Mouse (Mus musculus) embryonic facial prominence, embryonic 10.5 days (tissue): ENCODE measurements at regions not wholly inside any gene's neighbourhood (a gene's known extent, or its start where the extent isn't known, plus 50 kb on each side); places are given as distances from the start of the nearest gene placed in this dataset.

ENCODE experiments used
- DNase-seq: peaks from one replicate; pipeline ENCODE4 v3.0.0-alpha.2; 2017; ENCODE audit warnings: low spot score
- H3K27ac ChIP-seq: fragments of 300-500 bp; sonication (generic); replicated peaks from 2 replicates; pipeline ENCODE4 v1.5.1; 2016; ENCODE audit warnings: mild to moderate bottlenecking
- H3K27me3 ChIP-seq: fragments of 300-500 bp; sonication (generic); replicated peaks from 2 replicates; pipeline ENCODE4 v1.6.1; 2016; ENCODE audit warnings: low read depth, mild to moderate bottlenecking; ENCODE audit not compliant: poor library complexity, severe bottlenecking
- H3K36me3 ChIP-seq: fragments of 300-500 bp; sonication (generic); replicated peaks from 2 replicates; pipeline ENCODE4 v1.6.1; 2016; ENCODE audit warnings: mild to moderate bottlenecking, moderate library complexity
- H3K4me1 ChIP-seq: fragments of 300-500 bp; sonication (generic); 2 replicates; pipeline ENCODE4 v1.6.1; 2016
- H3K4me3 ChIP-seq: fragments of 300-500 bp; sonication (generic); 2 replicates; pipeline ENCODE4 v1.5.1; 2016; ENCODE audit warnings: mild to moderate bottlenecking, moderate library complexity
- H3K9me3 ChIP-seq: fragments of 300-500 bp; sonication (generic); 2 replicates; pipeline ENCODE4 v1.6.1; 2016; ENCODE audit warnings: mild to moderate bottlenecking
- WGBS: fragments of 180-500 bp; shearing (Covaris S2); methylation state at CpG from one replicate; pipeline ENCODE4 v1.1.7; 2016; 5-methylcytosine and 5-hydroxymethylcytosine counted together

DNA sequence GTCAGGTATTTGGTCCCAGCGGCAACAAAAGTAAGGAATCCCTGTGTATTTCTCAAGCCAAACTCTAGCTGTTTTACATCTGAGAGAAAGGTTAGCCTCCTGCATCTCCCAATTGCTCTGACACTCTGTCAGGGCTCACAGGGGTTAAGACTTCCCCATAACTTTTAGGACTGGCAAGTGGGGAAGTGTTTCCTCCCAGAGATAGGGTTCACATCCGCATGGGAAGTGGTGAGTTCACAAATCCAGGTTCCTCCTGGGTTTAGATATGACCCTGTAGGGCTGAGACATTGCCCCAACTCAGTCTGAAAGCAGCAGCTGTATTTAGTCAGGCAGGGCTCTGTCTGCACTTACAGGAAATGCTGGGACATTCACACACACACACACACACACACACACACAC is 95.3 kb downstream of the Ets2 start:
- 79% methylated on average over 2 of the region's 2 CpGs for WGBS
- Histone ChIP-seq H3K4me1 (peaks cover 21% of the 10 kb centered on the region), H3K4me3 (no peak overlapping the region), H3K27ac (no peak overlapping the region), H3K36me3 (no peaks in the 10 kb centered on the region), H3K9me3 (no peaks in the 10 kb centered on the region), H3K27me3 (no peaks in the 10 kb centered on the region)
- DNase-seq: no peak

- no peaks in the 10 kb centered on the region for H3K27me3 ChIP-seq
- H3K36me3 ChIP-seq: no peaks in the 10 kb centered on the region
- H3K4me3 ChIP-seq: no peak overlapping the region
- WGBS: 83% methylated on average over 8 of the region's 8 CpGs
- DNase-seq: no peak
- no peak overlapping the region for H3K27ac ChIP-seq
- H3K9me3 ChIP-seq: no peaks in the 10 kb centered on the region
- peaks cover 19% of the 10 kb centered on the region for H3K4me1 ChIP-seq
Observed at GRCm38 (mm10) chr16:95794876-95795275, 93.0 kb downstream of the Ets2 start.

GRCm38 (mm10) chr16:95794281-95794727 is 92.4 kb downstream of the Ets2 start:
- 56% methylated on average over 10 of the region's 10 CpGs for WGBS
- no peak for DNase-seq
- Histone ChIP-seq H3K36me3 (no peaks in the 10 kb centered on the region), H3K27ac (no peak overlapping the region), H3K9me3 (no peaks in the 10 kb centered on the region), H3K4me1 (peaks cover 19% of the 10 kb centered on the region), H3K27me3 (no peaks in the 10 kb centered on the region), H3K4me3 (no peak overlapping the region)

- no peak for DNase-seq
- H3K36me3 ChIP-seq: no peaks in the 10 kb centered on the region
- no peaks in the 10 kb centered on the region for H3K9me3 ChIP-seq
- no peak overlapping the region for H3K4me3 ChIP-seq
- no peak overlapping the region for H3K27ac ChIP-seq
- 86% methylated on average over 4 of the region's 4 CpGs for WGBS
- peaks cover 10% of the 10 kb centered on the region for H3K4me1 ChIP-seq
- H3K27me3 ChIP-seq: no peaks in the 10 kb centered on the region
Observed at GRCm38 (mm10) chr16:95790691-95791090, 88.8 kb downstream of the Ets2 start.

DNA sequence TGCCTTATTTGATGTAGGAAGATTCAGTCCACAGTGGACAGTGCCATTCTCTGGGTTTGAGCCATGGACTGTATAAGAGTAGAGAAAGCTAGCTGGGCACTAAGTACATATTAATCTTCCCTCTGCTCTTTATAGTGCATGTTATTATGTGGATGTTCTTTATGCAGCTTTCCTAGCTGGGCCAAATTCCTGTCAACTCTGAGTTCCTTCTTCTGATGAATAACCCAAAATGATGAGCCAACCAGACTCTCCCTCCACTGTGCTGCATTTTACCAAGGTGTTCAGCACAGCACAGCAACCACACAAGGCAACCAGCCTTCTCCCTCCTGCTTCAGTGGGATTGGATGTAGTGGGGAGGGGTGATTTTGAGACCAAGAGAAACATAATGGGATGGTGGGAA is 87.7 kb downstream of the Ets2 start:
- DNase-seq: no peak
- H3K27ac ChIP-seq: no peak overlapping the region
- H3K4me1 ChIP-seq: peaks cover 8% of the 10 kb centered on the region
- H3K27me3 ChIP-seq: no peaks in the 10 kb centered on the region
- no peaks in the 10 kb centered on the region for H3K36me3 ChIP-seq
- no peaks in the 10 kb centered on the region for H3K9me3 ChIP-seq
- H3K4me3 ChIP-seq: no peak overlapping the region

DNA sequence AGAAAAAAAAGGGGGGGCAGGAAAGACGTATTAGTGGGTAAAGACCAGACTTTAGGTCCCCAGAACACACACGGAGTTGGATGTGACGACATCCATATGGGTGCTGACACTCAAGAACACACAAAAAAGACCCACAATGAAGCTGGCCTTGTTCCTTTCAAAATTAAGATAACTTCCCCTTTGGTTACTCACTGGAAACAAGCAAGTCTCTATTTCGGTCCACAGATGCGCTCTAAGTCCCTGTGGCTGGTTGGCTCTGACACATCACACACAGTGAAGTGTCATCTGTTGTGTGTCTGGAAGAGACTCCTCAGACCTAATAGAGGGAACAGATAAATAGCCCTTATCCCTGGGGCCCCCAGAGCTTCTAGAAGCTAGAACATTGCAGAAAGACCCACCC is 79.8 kb downstream of the Ets2 start:
- no peak for DNase-seq
- no peaks in the 10 kb centered on the region for H3K27me3 ChIP-seq
- no peaks in the 10 kb centered on the region for H3K36me3 ChIP-seq
- WGBS: 89% methylated on average over 5 of the region's 5 CpGs
- H3K4me3 ChIP-seq: no peak overlapping the region
- 0 out of 2 replicates have a peak, but pooled peaks cover 3% of the 10 kb centered on the region for H3K4me1 ChIP-seq
- H3K27ac ChIP-seq: no peak overlapping the region
- no peaks in the 10 kb centered on the region for H3K9me3 ChIP-seq

GRCm38 (mm10) chr16:95780431-95780830 is 78.6 kb downstream of the Ets2 start:
- Histone ChIP-seq H3K4me1 (0 out of 2 replicates have a peak, but pooled peaks cover 3% of the 10 kb centered on the region), H3K27me3 (no peaks in the 10 kb centered on the region), H3K4me3 (no peak overlapping the region), H3K36me3 (no peaks in the 10 kb centered on the region), H3K9me3 (no peaks in the 10 kb centered on the region), H3K27ac (no peak overlapping the region)
- 72% methylated on average over 2 of the region's 2 CpGs for WGBS
- no peak for DNase-seq

- Histone ChIP-seq H3K9me3 (no peaks in the 10 kb centered on the region), H3K27ac (no peak overlapping the region), H3K4me1 (0 out of 2 replicates have a peak, but pooled peaks cover 3% of the 10 kb centered on the region), H3K36me3 (no peaks in the 10 kb centered on the region), H3K27me3 (no peaks in the 10 kb centered on the region), H3K4me3 (no peak overlapping the region)
- 85% methylated on average over 6 of the region's 6 CpGs for WGBS
- DNase-seq: no peak
Observed at GRCm38 (mm10) chr16:95778845-95779722, 77.2 kb downstream of the Ets2 start.

DNA sequence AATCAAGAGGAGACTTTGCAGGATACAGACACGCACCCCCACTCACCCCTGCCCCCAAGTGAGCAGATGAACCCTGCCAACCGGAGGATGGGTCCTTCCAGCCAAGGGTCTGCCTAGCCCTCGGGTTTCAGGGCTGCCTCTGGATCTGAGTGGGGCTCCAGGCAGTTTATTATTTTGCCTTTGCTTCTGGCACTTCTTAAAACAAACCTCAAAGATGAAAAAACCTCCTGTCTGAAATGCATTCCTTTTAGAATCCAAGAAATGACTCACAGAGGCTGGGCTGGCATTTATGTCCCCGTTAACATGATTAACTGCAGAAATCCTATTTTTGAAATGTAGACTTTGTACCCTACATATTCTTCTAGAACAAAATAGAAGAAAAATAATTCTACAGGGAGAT is 76.3 kb downstream of the Ets2 start:
- Histone ChIP-seq H3K27me3 (no peaks in the 10 kb centered on the region), H3K4me3 (no peak overlapping the region), H3K27ac (no peak overlapping the region), H3K4me1 (0 out of 2 replicates have a peak, but pooled peaks cover 3% of the 10 kb centered on the region), H3K36me3 (no peaks in the 10 kb centered on the region), H3K9me3 (no peaks in the 10 kb centered on the region)
- DNase-seq: no peak
- 74% methylated on average over 4 of the region's 4 CpGs for WGBS

GRCm38 (mm10) chr16:95776610-95777363 is 74.9 kb downstream of the Ets2 start:
- Histone ChIP-seq H3K27me3 (no peaks in the 10 kb centered on the region), H3K4me3 (no peak overlapping the region), H3K9me3 (no peaks in the 10 kb centered on the region), H3K27ac (no peak overlapping the region), H3K36me3 (no peaks in the 10 kb centered on the region), H3K4me1 (0 out of 2 replicates have a peak, but pooled peaks cover 3% of the 10 kb centered on the region)
- WGBS: 88% methylated on average over 10 of the region's 10 CpGs
- no peak for DNase-seq

GRCm38 (mm10) chr16:95776010-95776409 is 74.1 kb downstream of the Ets2 start:
- no peaks in the 10 kb centered on the region for H3K36me3 ChIP-seq
- H3K27me3 ChIP-seq: no peaks in the 10 kb centered on the region
- WGBS: 87% methylated on average over 1 of the region's 1 CpGs
- no peak for DNase-seq
- H3K4me1 ChIP-seq: 0 out of 2 replicates have a peak, but pooled peaks cover 3% of the 10 kb centered on the region
- no peak overlapping the region for H3K4me3 ChIP-seq
- no peak overlapping the region for H3K27ac ChIP-seq
- no peaks in the 10 kb centered on the region for H3K9me3 ChIP-seq

- 79% methylated on average over 5 of the region's 5 CpGs for WGBS
- H3K4me1 ChIP-seq: 0 out of 2 replicates have a peak, but pooled peaks cover 3% of the 10 kb centered on the region
- H3K27me3 ChIP-seq: no peaks in the 10 kb centered on the region
- no peaks in the 10 kb centered on the region for H3K9me3 ChIP-seq
- no peaks in the 10 kb centered on the region for H3K36me3 ChIP-seq
- no peak overlapping the region for H3K27ac ChIP-seq
- H3K4me3 ChIP-seq: no peak overlapping the region
- no peak for DNase-seq
Observed at GRCm38 (mm10) chr16:95775361-95775760, 73.5 kb downstream of the Ets2 start.

DNA sequence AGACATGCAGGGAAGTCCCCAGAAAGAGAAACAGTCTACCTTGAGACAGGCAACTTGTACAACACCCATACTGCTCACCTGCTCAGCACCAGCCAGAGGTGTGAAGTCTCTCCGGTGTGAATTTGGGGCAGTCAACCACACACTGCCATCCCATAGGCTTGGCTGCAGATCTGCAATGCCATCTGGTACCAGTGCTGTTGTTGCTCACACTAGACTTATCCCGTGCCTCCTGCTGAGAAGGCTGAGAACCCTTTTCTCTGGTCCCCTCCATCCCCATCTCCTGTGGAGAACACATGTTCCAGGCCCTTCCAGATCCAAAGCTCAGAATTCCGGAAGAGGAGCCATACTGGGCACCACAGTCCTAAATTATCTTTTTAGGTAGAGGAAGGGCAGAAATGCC is 71.3 kb downstream of the Ets2 start:
- Histone ChIP-seq H3K4me3 (no peak overlapping the region), H3K27ac (no peak overlapping the region), H3K9me3 (no peaks in the 10 kb centered on the region), H3K27me3 (no peaks in the 10 kb centered on the region), H3K4me1 (peaks cover 13% of the 10 kb centered on the region), H3K36me3 (no peaks in the 10 kb centered on the region)
- WGBS: 85% methylated on average over 3 of the region's 3 CpGs
- no peak for DNase-seq
